Mouse (Mus musculus) heart, postnatal 0 days (tissue): ENCODE data around the gene Toe1. TPM values are rescaled to one million over a fixed set of nuclear protein-coding genes. Genes with fewer than 3 reads are reported as not detected.

Experiments used
- ATAC-seq: fragments of 200-750 bp; cut with Nextera tagmentation; 2 replicates; pipeline ENCODE4 v1.8.0; 2017; ENCODE audit warnings: low read depth, moderate number of reproducible peaks, moderate library complexity; ENCODE audit not compliant: insufficient read depth
- DNase-seq: peaks from one replicate; pipeline ENCODE4 v3.0.0-alpha.2; 2016; ENCODE audit warnings: low spot score
- H3K27ac ChIP-seq: fragments of 300-500 bp; sonication (generic); 2 replicates; pipeline ENCODE4 v1.5.1; 2014; ENCODE audit warnings: low read depth, mild to moderate bottlenecking
- H3K27me3 ChIP-seq: fragments of 300-500 bp; sonication (generic); 2 replicates; pipeline ENCODE4 v1.6.1; 2014; ENCODE audit warnings: low read length, mixed read lengths; ENCODE audit not compliant: control insufficient read depth, insufficient read depth
- H3K36me3 ChIP-seq: fragments of 300-500 bp; sonication (generic); replicated peaks from 2 replicates; pipeline ENCODE4 v1.6.1; 2014; ENCODE audit warnings: low read length, mixed read lengths; ENCODE audit not compliant: control insufficient read depth, insufficient read depth
- H3K4me1 ChIP-seq: fragments of 300-500 bp; sonication (generic); 2 replicates; pipeline ENCODE4 v1.6.1; 2014; ENCODE audit warnings: antibody characterized with exemption; ENCODE audit not compliant: control insufficient read depth, insufficient read depth
- H3K4me2 ChIP-seq: fragments of 300-500 bp; sonication (generic); 2 replicates; pipeline ENCODE4 v1.6.1; 2014; ENCODE audit warnings: low read depth, mild to moderate bottlenecking, low read length, moderate library complexity
- H3K4me3 ChIP-seq: fragments of 300-500 bp; sonication (generic); 2 replicates; pipeline ENCODE4 v1.5.1; 2014; ENCODE audit warnings: low read depth, low read length
- H3K9ac ChIP-seq: fragments of 300-500 bp; sonication (generic); replicated peaks from 2 replicates; pipeline ENCODE4 v1.6.1; 2014; ENCODE audit warnings: low read depth, low read length, mixed read lengths
- H3K9me3 ChIP-seq: fragments of 300-500 bp; sonication (generic); replicated peaks from 2 replicates; pipeline ENCODE4 v1.6.1; 2016; ENCODE audit warnings: low read length; ENCODE audit not compliant: control insufficient read depth
- CTCF ChIP-seq: IDR thresholded peaks from 2 replicates; pipeline ENCODE4 v1.5.1; 2016; ENCODE audit warnings: antibody characterized with exemption, control low read depth, low read depth
- EP300 ChIP-seq: IDR thresholded peaks from 2 replicates; pipeline ENCODE4 v1.6.1; 2016; ENCODE audit warnings: antibody characterized with exemption, low read depth
- WGBS: fragments of 180-500 bp; shearing (Covaris S2); extraction: QIAGEN DNeasy Blood & Tissue Kit; methylation state at CpG from one replicate; pipeline ENCODE4 v1.1.7; 2014; 5-methylcytosine and 5-hydroxymethylcytosine counted together
- polyA plus RNA-seq: library from polyadenylated mRNA; unstranded; fragments of >200 nt; fragmentation: Nextera tagmentation; extraction: Ambion mirVana; gene quantifications from 2 replicates; pipeline ENCODE4 v1.2.1, GENCODE M21; 2015
- total RNA-seq: library from RNA; depleted of rRNA; stranded (reverse); fragments of >200 nt; gene quantifications from 2 replicates; pipeline ENCODE4 v1.2.3, GENCODE M21; 2014; ENCODE audit warnings: low replicate concordance

Toe1 gene
- total and polyA plus RNA-seq, 2 experiments from 2014 or later, result 17.5 to 46.9 TPM

DNA sequence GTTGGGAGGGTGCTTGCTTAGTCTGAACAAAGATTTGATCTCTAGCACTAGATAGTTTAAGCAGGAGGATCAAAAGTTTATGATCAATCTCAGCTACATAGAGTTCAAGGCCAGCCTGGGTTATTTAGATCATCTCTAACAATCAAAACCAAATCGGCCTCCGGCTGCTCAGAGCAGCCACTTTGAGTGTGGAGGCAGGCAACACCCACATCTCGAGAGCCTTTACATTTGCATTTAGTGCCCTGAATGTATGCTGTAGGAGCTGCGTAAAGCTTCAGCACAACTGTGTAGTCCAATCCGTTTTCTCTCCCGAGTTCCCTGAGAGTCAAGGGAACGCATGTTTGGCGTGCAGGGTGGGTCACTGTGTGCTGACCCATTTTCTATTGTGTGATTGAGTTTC lies 15.0 kb downstream of the Toe1 start:
- 85% methylated on average over 8 of the region's 8 CpGs for WGBS
- no peak for TF ChIP-seq EP300
- no peak for TF ChIP-seq CTCF
- H3K27ac ChIP-seq, result no peak overlapping the region
- no peak overlapping the region for H3K4me3 ChIP-seq
- H3K36me3 ChIP-seq, result no peaks in the 10 kb centered on the region
- H3K9ac ChIP-seq, result no peak overlapping the region
- DNase-seq (no peak), ATAC-seq (no peak)
- H3K4me2 ChIP-seq, result no peak overlapping the region
- no peaks in the 10 kb centered on the region for H3K27me3 ChIP-seq
- no peaks in the 10 kb centered on the region for H3K9me3 ChIP-seq
- H3K4me1 ChIP-seq, result peaks cover 7% of the 10 kb centered on the region; the same call in 1 of the 2 replicates

GRCm38 (mm10) chr4:116788956-116789355 lies 18.5 kb downstream of the Toe1 start:
- ATAC-seq, result peak; percentile 63; the same call in 1 of the 2 replicates
- peak; percentile 86 for TF ChIP-seq CTCF
- no peak for TF ChIP-seq EP300
- H3K9me3 ChIP-seq, result no peaks in the 10 kb centered on the region
- 4% methylated on average over 3 of the region's 3 CpGs for WGBS
- H3K36me3 ChIP-seq, result no peaks in the 10 kb centered on the region
- H3K4me2 ChIP-seq, result no peak overlapping the region
- H3K27me3 ChIP-seq, result no peaks in the 10 kb centered on the region
- H3K27ac ChIP-seq, result no peak overlapping the region
- H3K9ac ChIP-seq, result no peak overlapping the region
- no peaks in the 10 kb centered on the region for H3K4me1 ChIP-seq
- peak; percentile 84 for DNase-seq
- H3K4me3 ChIP-seq, result no peak overlapping the region

DNA sequence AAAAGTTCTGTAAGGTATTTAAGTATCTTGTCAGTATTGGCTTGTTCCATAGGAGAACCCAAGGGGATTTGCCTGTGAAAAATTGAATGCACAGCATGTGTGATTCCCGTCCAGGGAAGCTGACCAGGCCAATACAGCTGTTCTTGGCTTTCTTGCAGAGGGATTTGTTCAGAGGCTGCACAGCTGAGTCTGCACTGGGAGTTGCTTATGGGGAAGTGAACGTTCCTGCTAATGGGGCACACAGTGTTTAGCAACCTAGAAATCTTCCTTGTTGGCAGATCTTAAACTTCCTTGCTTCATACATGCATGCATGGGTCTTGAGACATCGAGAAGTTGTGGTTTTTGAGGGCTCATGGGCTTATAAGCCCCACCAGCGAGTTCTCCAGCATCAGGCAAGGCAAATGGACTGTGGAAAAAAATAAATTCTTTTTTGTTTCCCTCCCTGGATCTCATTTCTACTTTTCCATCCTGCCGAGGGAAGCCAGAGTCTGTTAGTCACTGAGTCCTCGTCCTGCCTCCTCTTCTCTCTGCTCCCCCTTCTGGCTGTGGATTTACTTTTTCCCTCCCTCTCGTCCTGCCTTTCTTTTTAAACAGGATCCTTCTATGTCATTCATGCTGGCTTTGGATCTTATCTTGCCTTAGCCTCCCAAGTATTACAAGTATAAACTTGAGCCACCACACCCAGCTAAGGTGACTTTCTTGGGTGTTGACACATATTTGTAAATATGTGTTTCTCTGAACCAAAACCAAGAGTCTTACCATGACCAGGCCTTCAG lies 19.3 kb downstream of the Toe1 start:
- 40% methylated on average over 7 of the region's 7 CpGs for WGBS
- no peak overlapping the region for H3K4me3 ChIP-seq
- TF ChIP-seq CTCF (peak; percentile 23), EP300 (no peak)
- no peaks in the 10 kb centered on the region for H3K36me3 ChIP-seq
- H3K9me3 ChIP-seq, result no peaks in the 10 kb centered on the region
- no peak overlapping the region for H3K9ac ChIP-seq
- H3K27ac ChIP-seq, result no peak overlapping the region
- H3K4me2 ChIP-seq, result no peak overlapping the region
- no peaks in the 10 kb centered on the region for H3K4me1 ChIP-seq
- ATAC-seq (no peak), DNase-seq (no peak)
- H3K27me3 ChIP-seq, result no peaks in the 10 kb centered on the region

DNA sequence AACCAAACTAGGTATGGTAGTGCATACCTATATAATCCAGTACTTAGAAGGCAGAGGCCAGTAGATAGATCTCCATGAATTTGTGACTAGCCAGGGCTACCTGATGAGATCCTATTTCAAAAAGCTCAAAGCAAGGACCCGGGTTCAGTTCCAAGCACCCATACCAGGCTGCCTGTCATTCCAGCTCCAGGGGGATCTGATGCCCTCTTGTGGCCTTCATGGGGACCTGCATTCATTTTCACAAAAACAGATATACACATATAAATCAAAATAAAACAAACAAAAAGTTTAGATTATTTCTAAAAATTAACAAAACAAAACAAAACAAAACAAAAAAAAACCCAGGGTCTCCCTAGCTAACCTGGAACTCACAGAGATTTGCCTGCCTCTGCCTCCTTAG lies 20.9 kb downstream of the Toe1 start:
- WGBS, result 83% methylated on average over 1 of the region's 1 CpGs
- no peaks in the 10 kb centered on the region for H3K9me3 ChIP-seq
- TF ChIP-seq EP300 (no peak), CTCF (no peak)
- H3K27me3 ChIP-seq, result no peaks in the 10 kb centered on the region
- H3K4me1 ChIP-seq, result no peaks in the 10 kb centered on the region
- no peaks in the 10 kb centered on the region for H3K36me3 ChIP-seq
- H3K4me3 ChIP-seq, result no peak overlapping the region
- no peak for ATAC-seq
- no peak overlapping the region for H3K27ac ChIP-seq
- H3K4me2 ChIP-seq, result no peak overlapping the region
- H3K9ac ChIP-seq, result no peak overlapping the region
- DNase-seq, result no peak

- ATAC-seq (no peak), DNase-seq (no peak)
- TF ChIP-seq CTCF, result no peak
- no peak for TF ChIP-seq EP300
- no peaks in the 10 kb centered on the region for H3K36me3 ChIP-seq
- H3K4me1 ChIP-seq, result no peaks in the 10 kb centered on the region
- no peaks in the 10 kb centered on the region for H3K27me3 ChIP-seq
- 25% methylated on average over 8 of the region's 8 CpGs for WGBS
- no peak overlapping the region for H3K9ac ChIP-seq
- no peak overlapping the region for H3K27ac ChIP-seq
- no peak overlapping the region for H3K4me2 ChIP-seq
- H3K9me3 ChIP-seq, result no peaks in the 10 kb centered on the region
- no peak overlapping the region for H3K4me3 ChIP-seq
These were observed 25.3 kb downstream of the Toe1 start for GRCm38 (mm10) chr4:116782171-116782570.

DNA sequence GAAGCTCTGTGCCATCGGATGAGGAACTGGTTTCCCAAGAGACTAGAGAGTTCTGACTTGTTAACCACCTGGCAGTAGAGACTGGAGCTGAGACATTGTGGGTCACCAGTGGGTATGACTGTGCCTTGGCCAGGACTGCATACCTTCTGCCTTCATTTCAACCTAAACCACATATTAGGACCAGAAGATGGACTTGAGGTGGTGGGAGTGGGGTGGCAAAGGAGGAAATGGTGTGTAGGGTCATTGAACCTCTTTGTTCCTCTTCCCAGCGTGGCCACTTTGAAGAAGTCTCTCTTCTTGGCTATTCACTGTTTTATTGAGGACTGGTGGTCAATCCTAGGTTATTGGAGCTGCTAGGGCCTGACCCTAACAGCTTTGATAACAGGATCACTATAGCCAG lies 26.1 kb downstream of the Toe1 start:
- Histone ChIP-seq H3K4me3 (no peak overlapping the region), H3K36me3 (no peaks in the 10 kb centered on the region), H3K27ac (no peak overlapping the region), H3K27me3 (no peaks in the 10 kb centered on the region), H3K9me3 (no peaks in the 10 kb centered on the region), H3K4me1 (no peaks in the 10 kb centered on the region), H3K4me2 (no peak overlapping the region), H3K9ac (no peak overlapping the region)
- no peak for ATAC-seq
- TF ChIP-seq CTCF (no peak), EP300 (no peak)
- 40% methylated on average over 2 of the region's 2 CpGs for WGBS
- DNase-seq, result no peak
